Mouse (Mus musculus): ENCODE results near the gene Insr.
A peak's percentile ranks its signal among the peaks of the same experiment; 100 is the strongest.

GRCm38 (mm10) chr8:3278934-3279720 is at the start of gene Insr:
- TF ChIP-seq POLR2A (IDR thresholded peaks at IDR 0.05; ENCODE audit: control insufficient read depth, extremely low read depth, insufficient read depth, low read length, poor library complexity) (peak; percentile 76; the same call in 1 of the 2 replicates), CTCF (IDR thresholded peaks at IDR 0.05; ENCODE audit: borderline replicate concordance, control insufficient read depth, extremely low read depth, insufficient read depth, low read length, poor library complexity) (no peak)

All from thymus, adult 2 months (tissue).